Mouse (Mus musculus) hindbrain, embryonic 14.5 days (tissue): ENCODE data around the gene Tex9. TPM values are rescaled to one million over a fixed set of nuclear protein-coding genes. Genes with fewer than 3 reads are reported as not detected.
"Not testable (repeated sequence)": the region's sequence is repeated elsewhere in the genome, so short reads cannot be mapped to it uniquely, and the experiment has no call there.

Experiments
- ATAC-seq: fragments of 200-750 bp; cut with Nextera tagmentation; 2 replicates; pipeline ENCODE4 v1.8.0; 2017; ENCODE audit warnings: moderate number of reproducible peaks, mild to moderate bottlenecking, moderate TSS enrichment, moderate library complexity; ENCODE audit not compliant: low FRiP score
- DNase-seq: peaks from one replicate; pipeline ENCODE4 v3.0.0-alpha.2; 2015; ENCODE audit warnings: low spot score
- H3K27ac ChIP-seq: fragments of 300-500 bp; sonication (generic); 2 replicates; pipeline ENCODE4 v1.5.1; 2014; ENCODE audit warnings: mild to moderate bottlenecking, moderate library complexity
- H3K27me3 ChIP-seq: fragments of 300-500 bp; sonication (generic); 2 replicates; pipeline ENCODE4 v1.6.1; 2014; ENCODE audit warnings: mild to moderate bottlenecking, low read length, mixed read lengths; ENCODE audit not compliant: control insufficient read depth, insufficient read depth
- H3K36me3 ChIP-seq: fragments of 300-500 bp; sonication (generic); replicated peaks from 2 replicates; pipeline ENCODE4 v1.6.1; 2014; ENCODE audit not compliant: control insufficient read depth, insufficient read depth
- H3K4me1 ChIP-seq: fragments of 300-500 bp; sonication (generic); replicated peaks from 2 replicates; pipeline ENCODE4 v1.6.1; 2014; ENCODE audit warnings: antibody characterized with exemption, low read length, mixed read lengths; ENCODE audit not compliant: control insufficient read depth, insufficient read depth
- H3K4me2 ChIP-seq: fragments of 300-500 bp; sonication (generic); replicated peaks from 2 replicates; pipeline ENCODE4 v1.6.1; 2014; ENCODE audit warnings: mild to moderate bottlenecking, moderate library complexity
- H3K4me3 ChIP-seq: fragments of 300-500 bp; sonication (generic); replicated peaks from 2 replicates; pipeline ENCODE4 v1.5.1; 2014; ENCODE audit warnings: mild to moderate bottlenecking, low read length
- H3K9ac ChIP-seq: fragments of 300-500 bp; sonication (generic); 2 replicates; pipeline ENCODE4 v1.6.1; 2014
- H3K9me3 ChIP-seq: fragments of 300-500 bp; sonication (generic); 2 replicates; pipeline ENCODE4 v1.6.1; 2016; ENCODE audit warnings: low read length; ENCODE audit not compliant: control insufficient read depth
- WGBS: fragments of 180-500 bp; shearing (Covaris S2); extraction: QIAGEN DNeasy Blood & Tissue Kit; methylation state at CpG from one replicate; pipeline ENCODE4 v1.1.7; 2014; 5-methylcytosine and 5-hydroxymethylcytosine counted together
- polyA plus RNA-seq: library from polyadenylated mRNA; unstranded; fragments of >200 nt; fragmentation: Nextera tagmentation; extraction: Ambion mirVana; gene quantifications from 2 replicates; pipeline ENCODE4 v1.2.1, GENCODE M21; 2014

The Tex9 gene
- polyA plus RNA-seq, 1 experiment from 2014 or later, result 35.9 TPM

DNA sequence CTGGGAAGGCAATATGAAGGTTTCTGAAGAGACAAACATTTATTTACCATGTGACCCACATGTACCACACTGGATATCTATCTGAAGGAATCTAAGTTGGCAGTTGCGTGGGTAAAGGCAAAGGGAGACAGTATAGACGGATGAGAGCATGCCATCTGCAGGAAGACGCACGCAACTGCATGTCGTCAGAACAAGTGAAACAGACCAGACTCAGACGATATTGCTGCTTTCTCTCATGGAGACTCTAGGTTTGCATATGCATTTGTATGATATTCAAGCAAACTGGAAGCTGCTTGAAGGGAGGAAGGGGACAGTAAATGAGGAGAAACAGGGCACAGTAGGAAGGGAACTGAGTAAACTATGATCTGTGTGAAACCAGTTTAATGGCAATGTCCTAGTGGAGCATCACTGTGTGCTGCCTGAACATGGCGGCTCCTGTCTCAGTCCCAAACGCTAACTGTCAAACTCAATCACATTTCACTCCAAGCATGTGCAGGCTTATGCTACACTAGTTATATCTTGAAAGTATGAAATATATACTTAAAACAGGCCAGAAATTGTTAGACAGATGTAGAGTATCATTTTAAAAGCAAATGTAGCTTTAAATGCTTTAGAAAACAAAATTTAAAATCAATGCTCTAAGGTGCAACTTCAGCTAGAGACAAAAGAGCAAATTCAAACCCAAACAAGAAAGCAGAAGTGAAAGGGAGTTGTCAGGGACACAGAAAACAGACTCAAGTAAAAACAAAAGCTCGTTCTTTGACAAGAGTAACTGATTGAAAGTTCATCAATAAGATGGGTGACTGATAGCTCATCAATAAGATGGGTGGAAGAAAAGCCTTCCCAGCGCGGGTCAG lies 24.2 kb downstream of the Tex9 start:
- WGBS, result 62% methylated on average over 11 of the region's 11 CpGs
- H3K36me3 ChIP-seq, result peaks cover 14% of the 10 kb centered on the region
- no peak overlapping the region for H3K9ac ChIP-seq

DNA sequence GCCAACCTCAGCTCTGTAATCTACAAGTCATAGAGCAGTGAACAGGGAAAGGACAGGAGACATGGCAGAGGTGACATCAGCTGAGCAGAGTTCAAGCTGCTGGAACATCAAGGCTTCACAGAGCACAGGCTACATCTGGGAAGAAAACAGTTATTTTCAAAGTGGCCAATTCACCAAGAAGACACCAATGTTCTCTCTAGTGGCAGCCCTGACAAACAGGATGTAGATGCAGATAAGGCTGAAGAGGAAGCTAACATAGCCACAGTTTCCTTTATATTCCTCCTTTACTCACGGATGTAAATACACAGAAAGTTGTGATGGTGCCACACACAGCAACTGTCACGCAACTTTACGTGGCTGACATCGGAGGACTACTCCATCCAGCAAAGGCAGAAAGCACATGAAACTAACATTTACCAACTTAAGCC lies 26.2 kb downstream of the Tex9 start:
- H3K27ac ChIP-seq, result no peak overlapping the region
- no peak overlapping the region for H3K4me2 ChIP-seq
- H3K27me3 ChIP-seq, result no peaks in the 10 kb centered on the region
- no peaks in the 10 kb centered on the region for H3K4me1 ChIP-seq
- H3K9ac ChIP-seq, result no peak overlapping the region
- no peaks in the 10 kb centered on the region for H3K9me3 ChIP-seq
- WGBS, result 89% methylated on average over 4 of the region's 4 CpGs
- H3K36me3 ChIP-seq, result peaks cover 16% of the 10 kb centered on the region; the same call in 1 of the 2 replicates
- no peak for DNase-seq
- ATAC-seq, result no peak
- H3K4me3 ChIP-seq, result no peak overlapping the region

More for the DNA sequence above, 24.2 kb downstream of the Tex9 start:
- no peak for ATAC-seq
- H3K4me1 ChIP-seq, result no peaks in the 10 kb centered on the region
- H3K27me3 ChIP-seq, result no peaks in the 10 kb centered on the region
- no peak overlapping the region for H3K4me3 ChIP-seq
- H3K9me3 ChIP-seq, result no peaks in the 10 kb centered on the region
- DNase-seq, result peak; percentile 30
- no peak overlapping the region for H3K4me2 ChIP-seq
- no peak overlapping the region for H3K27ac ChIP-seq

DNA sequence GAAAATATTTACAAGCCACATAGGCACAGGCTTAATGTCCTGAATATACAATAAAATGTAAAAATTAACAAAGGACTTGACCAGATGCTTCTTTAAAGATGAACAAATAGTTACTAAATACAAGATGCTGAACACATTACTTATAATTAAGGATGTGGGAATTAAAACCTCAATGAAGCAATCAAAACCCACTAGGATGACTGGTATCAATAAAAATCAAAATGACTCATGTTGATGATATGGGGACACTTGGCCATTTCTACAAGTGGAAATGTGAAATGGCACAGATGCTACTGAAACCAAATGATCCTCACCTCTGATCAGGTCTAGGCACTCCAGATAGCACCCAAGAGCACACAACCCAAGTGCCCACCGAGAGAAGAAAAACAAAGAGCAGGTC lies 27.2 kb downstream of the Tex9 start:
- DNase-seq (no peak), ATAC-seq (no peak)
- H3K27ac ChIP-seq, result no peak overlapping the region
- H3K36me3 ChIP-seq, result peaks cover 24% of the 10 kb centered on the region
- H3K4me3 ChIP-seq, result no peak overlapping the region
- no peaks in the 10 kb centered on the region for H3K27me3 ChIP-seq
- no peaks in the 10 kb centered on the region for H3K9me3 ChIP-seq
- no peaks in the 10 kb centered on the region for H3K4me1 ChIP-seq
- H3K9ac ChIP-seq, result no peak overlapping the region
- H3K4me2 ChIP-seq, result no peak overlapping the region
- 88% methylated on average over 1 of the region's 1 CpGs for WGBS

DNA sequence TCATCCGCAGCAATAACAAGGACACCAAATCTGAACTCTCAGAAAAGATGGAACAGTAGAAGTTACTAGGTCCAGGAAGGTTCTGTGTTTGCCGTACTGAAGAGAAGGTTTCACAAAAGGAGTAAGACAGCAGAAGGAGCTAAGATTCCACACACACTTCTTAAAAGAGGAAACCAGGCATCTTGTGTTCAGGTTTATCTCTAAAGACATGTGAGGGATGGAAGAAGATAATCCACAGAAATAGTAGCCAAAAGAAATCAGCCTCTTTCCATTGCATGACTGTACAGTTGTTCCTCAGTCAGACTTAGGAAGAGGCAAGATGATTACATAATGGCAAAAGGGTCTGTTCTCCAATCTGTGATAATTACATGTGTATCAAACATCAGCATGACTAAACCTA lies 29.6 kb downstream of the Tex9 start:
- no peak for ATAC-seq
- H3K4me3 ChIP-seq, result no peak overlapping the region
- no peaks in the 10 kb centered on the region for H3K9me3 ChIP-seq
- peaks cover 30% of the 10 kb centered on the region for H3K36me3 ChIP-seq
- no peak overlapping the region for H3K4me2 ChIP-seq
- no peaks in the 10 kb centered on the region for H3K27me3 ChIP-seq
- DNase-seq, result no peak
- 96% methylated on average over 2 of the region's 2 CpGs for WGBS
- H3K4me1 ChIP-seq, result no peaks in the 10 kb centered on the region
- H3K27ac ChIP-seq, result no peak overlapping the region
- no peak overlapping the region for H3K9ac ChIP-seq

DNA sequence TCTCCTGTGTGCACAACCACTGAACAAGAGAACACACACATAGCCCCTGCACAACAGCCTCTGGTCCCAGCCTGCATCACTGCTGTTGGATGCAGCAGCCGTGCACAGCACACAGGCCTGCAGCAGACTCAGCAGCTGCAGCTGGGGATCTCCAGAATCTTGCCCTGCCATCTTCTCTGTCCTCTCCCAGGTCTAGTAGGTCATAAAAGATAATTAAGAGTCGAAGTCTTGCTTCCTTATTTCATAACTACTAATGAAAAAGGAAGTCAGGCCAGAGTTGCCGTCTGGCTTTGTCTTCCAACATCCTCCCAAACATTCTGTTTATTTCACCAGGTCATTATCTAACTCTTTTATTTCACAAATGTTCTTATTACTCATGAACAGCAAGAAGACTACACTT lies 31.2 kb downstream of the Tex9 start:
- Histone ChIP-seq H3K27ac (no peak overlapping the region), H3K9me3 (no peaks in the 10 kb centered on the region), H3K27me3 (no peaks in the 10 kb centered on the region), H3K9ac (no peak overlapping the region), H3K4me3 (no peak overlapping the region), H3K4me1 (no peaks in the 10 kb centered on the region), H3K4me2 (no peak overlapping the region), H3K36me3 (peaks cover 27% of the 10 kb centered on the region)
- 92% methylated on average over 3 of the region's 3 CpGs for WGBS
- ATAC-seq (no peak), DNase-seq (no peak)

DNA sequence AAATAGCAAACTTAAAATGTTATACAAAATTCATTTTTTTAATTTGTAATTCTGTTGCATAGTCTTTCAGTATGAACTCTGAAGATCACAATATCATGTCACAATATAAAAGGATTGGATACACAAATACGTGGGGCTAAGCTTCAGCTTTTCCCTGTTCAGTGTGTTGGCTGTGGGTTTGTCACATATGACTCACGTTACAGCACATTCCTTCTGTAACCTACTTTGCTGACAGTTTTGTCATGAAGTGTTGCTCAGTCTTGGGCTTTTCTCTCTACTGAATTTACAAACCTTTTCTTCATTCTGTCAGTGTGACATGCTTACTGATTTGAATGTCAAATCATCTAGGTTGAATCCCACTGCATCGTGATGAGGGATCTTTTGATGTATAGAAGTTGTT lies 32.3 kb downstream of the Tex9 start:
- ATAC-seq (no peak), DNase-seq (no peak)
- Histone ChIP-seq H3K4me3 (no peak overlapping the region), H3K9ac (no peak overlapping the region), H3K27ac (no peak overlapping the region), H3K4me1 (no peaks in the 10 kb centered on the region), H3K9me3 (no peaks in the 10 kb centered on the region), H3K36me3 (peaks cover 27% of the 10 kb centered on the region), H3K4me2 (no peak overlapping the region), H3K27me3 (no peaks in the 10 kb centered on the region)
- WGBS, result 83% methylated on average over 3 of the region's 3 CpGs

DNA sequence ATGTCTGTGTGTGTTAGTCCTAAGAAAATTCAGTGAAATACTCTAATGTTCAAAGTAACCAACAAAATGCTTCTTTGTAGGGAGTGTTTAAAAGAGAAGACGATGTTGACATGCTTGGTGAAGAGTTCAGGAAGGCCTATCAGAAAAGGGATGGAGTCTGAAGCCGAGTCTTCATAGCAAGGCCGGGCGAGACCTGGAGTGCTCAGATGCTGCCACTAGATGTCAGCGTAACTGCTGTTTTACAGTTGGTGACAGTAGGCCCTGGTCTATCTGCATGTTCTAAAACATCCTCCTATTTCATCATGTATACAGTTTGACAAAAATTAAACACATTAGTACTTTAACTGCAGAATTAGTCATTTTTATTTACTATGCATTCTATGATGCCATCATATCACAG lies 33.8 kb downstream of the Tex9 start:
- WGBS, result 23% methylated on average over 5 of the region's 5 CpGs
- peak; percentile 81 for DNase-seq
- Histone ChIP-seq H3K36me3 (peaks cover 27% of the 10 kb centered on the region), H3K9ac (no peak overlapping the region), H3K4me2 (no peak overlapping the region), H3K4me3 (no peak overlapping the region), H3K27ac (no peak overlapping the region), H3K4me1 (no peaks in the 10 kb centered on the region), H3K9me3 (no peaks in the 10 kb centered on the region), H3K27me3 (no peaks in the 10 kb centered on the region)
- peak; percentile 79; the same call in 1 of the 2 replicates for ATAC-seq

DNA sequence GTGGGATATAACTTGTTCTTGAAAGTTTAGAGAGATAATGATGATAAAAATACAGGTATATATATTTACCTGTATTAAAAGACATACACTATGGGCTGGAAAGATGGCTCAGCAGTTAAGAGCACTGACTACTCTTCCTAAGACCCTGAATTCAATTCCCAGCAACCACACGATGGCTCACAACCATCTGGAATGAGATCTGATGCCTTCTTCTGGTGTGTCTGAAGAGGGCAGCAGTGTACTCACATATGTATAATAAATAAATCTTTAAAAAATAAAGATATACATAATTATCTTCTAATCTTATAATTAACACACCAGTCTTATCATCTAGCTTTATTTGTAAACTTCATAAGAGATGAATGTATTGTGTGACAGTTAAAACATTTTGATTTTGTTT lies 35.6 kb downstream of the Tex9 start:
- no peak overlapping the region for H3K9ac ChIP-seq
- H3K27ac ChIP-seq, result no peak overlapping the region
- no peak overlapping the region for H3K4me2 ChIP-seq
- H3K4me3 ChIP-seq, result no peak overlapping the region
- DNase-seq, result no peak
- ATAC-seq, result no peak
- WGBS, result 42% methylated on average over 1 of the region's 1 CpGs
- no peaks in the 10 kb centered on the region for H3K27me3 ChIP-seq
- no peaks in the 10 kb centered on the region for H3K4me1 ChIP-seq
- no peaks in the 10 kb centered on the region for H3K9me3 ChIP-seq
- H3K36me3 ChIP-seq, result peaks cover 18% of the 10 kb centered on the region

DNA sequence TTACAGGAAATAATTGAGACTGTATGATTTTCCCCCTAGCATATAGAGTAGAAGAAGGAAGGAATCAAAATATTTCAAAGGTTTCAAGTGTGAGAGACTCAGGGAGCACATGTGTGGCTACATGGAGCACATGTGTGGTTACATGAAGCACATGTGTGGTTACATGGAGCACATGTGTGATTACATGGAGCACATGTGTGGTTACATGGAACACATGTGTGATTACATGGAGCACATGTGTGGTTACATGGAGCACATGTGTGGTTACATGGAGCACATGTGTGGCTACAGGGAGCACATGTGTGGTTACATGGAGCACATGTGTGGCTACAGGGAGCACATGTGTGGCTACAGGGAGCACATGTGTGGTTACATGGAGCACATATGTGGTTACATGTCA lies 37.7 kb downstream of the Tex9 start:
- not testable (repeated sequence) for H3K4me2 ChIP-seq, H3K9me3 ChIP-seq, H3K36me3 ChIP-seq, H3K27me3 ChIP-seq, ATAC-seq, DNase-seq, H3K4me1 ChIP-seq, H3K9ac ChIP-seq, H3K4me3 ChIP-seq, H3K27ac ChIP-seq
